Mouse (Mus musculus) liver, adult 2 months (tissue): ENCODE results near the gene Adamts17. TPM values are rescaled to one million over a fixed set of nuclear protein-coding genes. Genes with fewer than 3 reads are reported as not detected.

Experiments used
- DNase-seq: peaks from one replicate; pipeline ENCODE4 v3.0.0-alpha.2; 2011; ENCODE audit warnings: low read depth, low spot score; ENCODE audit errors: extremely low read depth
- H3K27ac ChIP-seq: fragments of 200-500 bp; replicated peaks from 2 replicates; pipeline ENCODE4 v1.5.1; 2012; ENCODE audit warnings: low read depth, mild to moderate bottlenecking, control low read depth, inconsistent platforms, low read length; ENCODE audit not compliant: insufficient read depth
- H3K27me3 ChIP-seq: fragments of 200-500 bp; 2 replicates; pipeline ENCODE4 v1.6.1; 2012; ENCODE audit warnings: mild to moderate bottlenecking, moderate library complexity, low read length, inconsistent platforms; ENCODE audit not compliant: control insufficient read depth, insufficient read depth
- H3K36me3 ChIP-seq: fragments of 200-500 bp; 2 replicates; pipeline ENCODE4 v1.6.1; 2012; ENCODE audit warnings: low read length, inconsistent platforms; ENCODE audit not compliant: control insufficient read depth, insufficient read depth
- H3K4me1 ChIP-seq: fragments of 200-500 bp; 2 replicates; pipeline ENCODE4 v1.6.1; 2011; ENCODE audit warnings: low read length; ENCODE audit not compliant: control insufficient read depth, insufficient read depth
- H3K4me3 ChIP-seq: fragments of 200-500 bp; 2 replicates; pipeline ENCODE4 v1.5.1; 2011; ENCODE audit warnings: low read depth, mild to moderate bottlenecking, control low read depth, low read length, moderate library complexity; ENCODE audit not compliant: insufficient read depth
- H3K79me2 ChIP-seq: fragments of 200-500 bp; 2 replicates; pipeline ENCODE4 v1.6.1; 2012; ENCODE audit warnings: inconsistent platforms, mild to moderate bottlenecking, low read length, moderate library complexity; ENCODE audit not compliant: control insufficient read depth, insufficient read depth
- H3K9ac ChIP-seq: fragments of 200-500 bp; 2 replicates; pipeline ENCODE4 v1.6.1; 2012; ENCODE audit warnings: low read depth, mild to moderate bottlenecking, control low read depth, inconsistent platforms, low read length
- CTCF ChIP-seq: fragments of 200-500 bp; IDR thresholded peaks from 2 replicates; pipeline ENCODE4 v1.5.1; 2011; ENCODE audit warnings: low read depth, low read length, control low read depth
- POLR2A ChIP-seq: fragments of 200-500 bp; IDR thresholded peaks from 2 replicates; pipeline ENCODE4 v1.6.1; 2011; ENCODE audit warnings: low read length, control low read depth; ENCODE audit not compliant: insufficient read depth; ENCODE audit errors: extremely low read depth
- WGBS: fragments of 180-500 bp; shearing (Covaris S2); methylation state at CpG from one replicate; pipeline ENCODE4 v1.1.7; 2018; 5-methylcytosine and 5-hydroxymethylcytosine counted together
- polyA plus RNA-seq: library from polyadenylated mRNA; depleted of rRNA; stranded (reverse); fragments of >200 nt; gene quantifications from 2 replicates; pipeline ENCODE4 v1.2.3, GENCODE M21; 2012
- total RNA-seq: library from RNA; depleted of rRNA; stranded (reverse); fragments of >200 nt; gene quantifications from 2 replicates; pipeline ENCODE4 v1.2.3, GENCODE M21; 2014

Adamts17 gene
- total and polyA plus RNA-seq, 2 experiments, result 0.09 to 0.17 TPM

DNA sequence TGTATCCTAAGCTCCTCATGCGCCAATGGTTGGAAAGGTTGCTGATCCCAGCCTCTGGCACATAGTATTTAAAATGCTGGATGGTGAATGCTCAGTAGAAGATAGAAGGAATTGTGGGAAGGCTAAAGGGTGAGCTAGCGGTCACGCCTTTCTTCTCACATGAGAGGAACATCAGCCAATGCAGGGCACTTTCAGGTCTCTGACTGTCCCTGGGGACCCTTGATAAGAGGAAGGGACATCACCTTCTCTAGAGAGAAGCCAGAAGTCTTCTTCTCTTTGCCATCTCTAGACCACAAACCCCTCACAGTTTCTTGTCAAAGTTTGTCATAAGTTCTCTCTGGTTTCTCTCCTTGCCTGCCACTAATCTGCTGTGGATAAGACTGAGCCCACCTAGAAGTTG is 109.5 kb downstream of the Adamts17 start:
- Histone ChIP-seq H3K4me3 (no peak overlapping the region), H3K36me3 (no peaks in the 10 kb centered on the region), H3K27ac (no peak overlapping the region), H3K27me3 (no peaks in the 10 kb centered on the region), H3K9ac (no peak overlapping the region), H3K79me2 (no peaks in the 10 kb centered on the region), H3K4me1 (no peaks in the 10 kb centered on the region)
- no peak for DNase-seq
- WGBS, result over 99% methylated on average over 3 of the region's 3 CpGs
- TF ChIP-seq CTCF (no peak), POLR2A (no peak)

DNA sequence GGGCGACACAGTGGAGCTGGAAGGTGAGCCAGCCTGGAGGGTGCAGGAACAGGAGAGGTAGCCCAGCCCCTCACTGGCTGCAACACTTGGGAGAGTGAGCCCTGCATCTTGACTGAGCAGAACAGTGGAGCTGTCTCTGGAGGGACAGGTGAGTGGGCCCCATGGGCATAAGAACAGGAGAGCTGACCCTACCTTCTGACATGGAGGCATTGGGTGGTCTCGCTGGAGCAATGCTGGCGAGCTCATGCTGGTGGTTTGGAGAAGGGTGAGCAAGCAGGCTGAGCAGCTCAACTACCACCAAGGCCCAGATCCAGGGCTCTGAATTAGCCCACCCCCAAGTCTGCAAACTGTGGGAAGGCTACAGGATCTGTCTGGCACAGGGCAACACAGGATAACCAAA is 113.4 kb downstream of the Adamts17 start:
- TF ChIP-seq POLR2A (no peak), CTCF (no peak)
- no peak overlapping the region for H3K4me3 ChIP-seq
- H3K9ac ChIP-seq, result no peak overlapping the region
- no peaks in the 10 kb centered on the region for H3K36me3 ChIP-seq
- no peak for DNase-seq
- 93% methylated on average over 3 of the region's 3 CpGs for WGBS
- no peak overlapping the region for H3K27ac ChIP-seq
- no peaks in the 10 kb centered on the region for H3K79me2 ChIP-seq
- H3K27me3 ChIP-seq, result no peaks in the 10 kb centered on the region
- no peaks in the 10 kb centered on the region for H3K4me1 ChIP-seq

DNA sequence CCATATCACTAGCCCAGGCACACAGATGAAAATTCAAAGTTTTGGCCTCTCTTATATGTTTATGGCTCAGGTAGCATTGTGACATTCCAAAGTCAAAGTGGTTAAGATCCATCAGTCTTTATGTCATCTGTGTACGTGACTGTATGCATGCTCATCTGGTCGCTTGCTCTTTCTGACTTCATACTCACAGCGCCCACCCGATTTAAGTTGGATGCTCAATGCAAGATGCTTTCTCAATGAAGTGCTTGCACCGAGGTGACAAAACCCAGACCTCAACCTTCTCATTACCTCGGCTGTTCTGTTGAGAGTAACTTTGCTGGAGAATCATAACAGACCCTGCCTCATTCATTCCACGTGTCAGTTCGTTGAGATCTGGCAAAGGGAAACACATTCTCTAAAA is 114.5 kb downstream of the Adamts17 start:
- H3K27ac ChIP-seq, result no peak overlapping the region
- H3K9ac ChIP-seq, result no peak overlapping the region
- no peaks in the 10 kb centered on the region for H3K4me1 ChIP-seq
- WGBS, result 85% methylated on average over 8 of the region's 8 CpGs
- no peaks in the 10 kb centered on the region for H3K79me2 ChIP-seq
- no peaks in the 10 kb centered on the region for H3K27me3 ChIP-seq
- H3K36me3 ChIP-seq, result no peaks in the 10 kb centered on the region
- H3K4me3 ChIP-seq, result no peak overlapping the region
- TF ChIP-seq POLR2A (no peak), CTCF (no peak)
- no peak for DNase-seq

DNA sequence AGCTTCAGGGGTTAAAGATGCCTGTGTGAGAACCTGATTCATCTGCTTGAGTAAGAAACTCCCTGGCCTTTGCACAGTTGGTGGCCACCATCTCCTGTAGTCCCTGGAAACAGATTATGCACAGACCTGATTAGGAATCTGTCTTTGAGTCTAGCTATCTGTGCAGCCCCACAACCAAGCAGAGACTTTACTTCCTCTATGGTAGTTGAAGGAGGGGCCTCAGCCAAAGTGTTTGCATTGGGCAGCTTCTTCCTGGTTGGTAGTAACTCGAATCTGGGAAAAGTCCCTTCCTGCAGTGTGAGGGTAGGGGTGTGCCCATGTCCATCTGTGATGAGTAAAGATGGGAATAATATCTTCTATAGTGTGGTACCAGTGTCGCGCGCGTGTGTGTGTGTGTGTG is 115.2 kb downstream of the Adamts17 start:
- no peak overlapping the region for H3K27ac ChIP-seq
- H3K4me1 ChIP-seq, result no peaks in the 10 kb centered on the region
- no peak for TF ChIP-seq CTCF
- no peak for TF ChIP-seq POLR2A
- H3K27me3 ChIP-seq, result no peaks in the 10 kb centered on the region
- no peak for DNase-seq
- H3K9ac ChIP-seq, result no peak overlapping the region
- H3K4me3 ChIP-seq, result no peak overlapping the region
- no peaks in the 10 kb centered on the region for H3K36me3 ChIP-seq
- WGBS, result 78% methylated on average over 5 of the region's 5 CpGs
- no peaks in the 10 kb centered on the region for H3K79me2 ChIP-seq

DNA sequence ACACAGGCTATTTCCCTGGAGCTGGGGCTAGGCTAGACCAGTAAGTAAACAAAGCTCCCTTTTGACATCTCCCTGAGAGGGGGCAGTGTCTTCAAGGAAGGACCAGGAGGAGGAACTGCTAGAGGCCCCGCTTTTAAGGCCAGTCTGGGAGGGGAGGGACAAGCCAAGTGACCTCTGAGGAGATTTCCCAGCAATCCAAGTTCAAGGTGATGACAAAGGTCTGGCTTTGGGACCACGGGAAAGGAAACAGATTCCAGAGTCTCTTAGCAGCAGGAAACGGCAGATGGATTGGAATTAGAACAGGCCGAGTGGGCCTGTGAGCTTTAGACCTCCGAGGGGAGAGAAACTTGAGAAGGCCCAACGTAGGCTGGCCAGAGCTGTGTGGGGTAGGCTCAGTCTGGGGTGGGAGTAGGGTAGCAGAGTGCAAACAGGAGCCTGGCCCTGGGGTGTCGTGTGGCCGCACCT is 116.0 kb downstream of the Adamts17 start:
- peak; percentile 33 for DNase-seq
- Histone ChIP-seq H3K36me3 (no peaks in the 10 kb centered on the region), H3K4me1 (no peaks in the 10 kb centered on the region), H3K27me3 (no peaks in the 10 kb centered on the region), H3K79me2 (no peaks in the 10 kb centered on the region), H3K27ac (0 out of 2 replicates have a peak overlapping the region, but pooled peaks have one; percentile 15), H3K9ac (no peak overlapping the region), H3K4me3 (no peak overlapping the region)
- WGBS, result 44% methylated on average over 8 of the region's 8 CpGs
- TF ChIP-seq POLR2A (no peak), CTCF (no peak)

DNA sequence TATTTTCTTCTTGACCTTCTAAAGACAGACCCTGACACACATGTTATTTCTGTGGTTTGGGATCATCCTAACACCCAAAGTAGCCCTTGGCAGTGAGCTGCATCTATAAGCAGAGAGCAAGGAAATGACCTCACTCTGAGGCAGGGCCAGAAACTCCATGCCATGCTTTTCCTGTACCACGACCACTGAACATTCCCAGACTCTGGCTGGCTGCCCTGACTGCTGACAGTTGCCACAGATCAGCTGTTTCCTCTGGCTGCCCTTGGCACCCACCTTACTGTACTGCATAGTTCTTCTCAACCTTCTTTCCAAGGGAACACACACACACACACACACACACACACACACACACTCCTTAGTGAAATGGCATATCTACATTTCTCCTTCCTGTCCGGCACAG is 116.4 kb downstream of the Adamts17 start:
- no peak overlapping the region for H3K4me3 ChIP-seq
- 0 out of 2 replicates have a peak overlapping the region, but pooled peaks have one; percentile 15 for H3K27ac ChIP-seq
- TF ChIP-seq CTCF, result no peak
- TF ChIP-seq POLR2A, result no peak
- H3K9ac ChIP-seq, result no peak overlapping the region
- H3K79me2 ChIP-seq, result no peaks in the 10 kb centered on the region
- no peaks in the 10 kb centered on the region for H3K4me1 ChIP-seq
- no peaks in the 10 kb centered on the region for H3K36me3 ChIP-seq
- no peak for DNase-seq
- WGBS, result 41% methylated on average over 2 of the region's 2 CpGs
- H3K27me3 ChIP-seq, result no peaks in the 10 kb centered on the region
